Mouse (Mus musculus) CH12.LX (cell line): ENCODE measurements at regions not wholly inside any gene's neighbourhood (a gene's known extent, or its start where the extent isn't known, plus 50 kb on each side); places are given as distances from the start of the nearest gene placed in this dataset.

Experiments
- DNase-seq: peaks from one replicate; pipeline ENCODE4 v3.0.0-alpha.2; 2013; ENCODE audit errors: extremely low read depth
- H3K27ac ChIP-seq: 2 replicates; pipeline ENCODE4 v1.5.1; 2012; ENCODE audit warnings: low read depth, mild to moderate bottlenecking, control low read depth, moderate library complexity; ENCODE audit not compliant: insufficient read depth
- H3K27me3 ChIP-seq: replicated peaks from 2 replicates; pipeline ENCODE3; 2012; ENCODE audit warnings: inconsistent platforms
- H3K36me3 ChIP-seq, 2 experiments: replicated peaks in 1 of 2; 2 replicates each; pipeline versions ENCODE3 to v1.6.1; 2012; ENCODE audit warnings: inconsistent platforms in 1 of 2, low read length in 1 of 2, mild to moderate bottlenecking in 1 of 2, mixed read lengths in 1 of 2, moderate library complexity in 1 of 2; ENCODE audit not compliant: control insufficient read depth in 1 of 2, insufficient read depth in 1 of 2
- H3K4me1 ChIP-seq, 2 experiments: 2 replicates each; pipeline ENCODE4 v1.6.1; 2012; ENCODE audit warnings: inconsistent platforms in 1 of 2, moderate library complexity in 1 of 2; ENCODE audit not compliant: insufficient read depth in 2 of 2, control insufficient read depth in 1 of 2
- H3K4me2 ChIP-seq: 2 replicates; pipeline ENCODE4 v1.6.1; 2012; ENCODE audit warnings: low read depth, mild to moderate bottlenecking, control low read depth; ENCODE audit not compliant: poor library complexity, insufficient read depth, severe bottlenecking
- H3K4me3 ChIP-seq, 3 experiments: fragments of 150-350 bp in 1 of 3; sonication (generic) in 1 of 3; replicated peaks in 1 of 3; 2 replicates each; pipeline versions ENCODE3 to v1.5.1; 2011 to 2012; ENCODE audit warnings: low read depth in 2 of 3, low read length in 2 of 3, mild to moderate bottlenecking in 2 of 3, moderate library complexity in 2 of 3, control low read depth in 1 of 3, improper control_type of control experiment in 1 of 3, inconsistent platforms in 1 of 3, mixed read lengths in 1 of 3; ENCODE audit not compliant: poor library complexity in 1 of 3
- H3K79me2 ChIP-seq: replicated peaks from 2 replicates; pipeline ENCODE4 v1.6.1; 2012; ENCODE audit warnings: mild to moderate bottlenecking, moderate library complexity; ENCODE audit not compliant: control insufficient read depth, poor library complexity, insufficient read depth, severe bottlenecking; ENCODE audit errors: extremely low read depth
- H3K9ac ChIP-seq: 2 replicates; pipeline ENCODE4 v1.6.1; 2012; ENCODE audit warnings: low read depth, mild to moderate bottlenecking, control low read depth, moderate library complexity; ENCODE audit not compliant: insufficient read depth
- H3K9me3 ChIP-seq: replicated peaks from 2 replicates; pipeline ENCODE3; 2012; ENCODE audit warnings: low read length, inconsistent platforms, mixed read lengths
- CTCF ChIP-seq, 2 experiments: IDR thresholded peaks in 1 of 2; conservative IDR thresholded peaks in 1 of 2; 2 replicates each; pipeline ENCODE4 v1.5.1; 2011 to 2012; ENCODE audit warnings: low read depth in 2 of 2, low read length in 2 of 2, improper control_type of control experiment in 1 of 2, inconsistent platforms in 1 of 2, mild to moderate bottlenecking in 1 of 2, moderate library complexity in 1 of 2
- E2F4 ChIP-seq: IDR thresholded peaks from 2 replicates; pipeline ENCODE4 v1.6.1; 2011; ENCODE audit warnings: low read depth, low read length, improper control_type of control experiment; ENCODE audit not compliant: insufficient replicate concordance
- ELF1 ChIP-seq: IDR thresholded peaks from 2 replicates; pipeline ENCODE4 v1.6.1; 2014; ENCODE audit warnings: low read depth, mild to moderate bottlenecking, inconsistent platforms, low read length, improper control_type of control experiment
- GABPA ChIP-seq: IDR thresholded peaks from 2 replicates; pipeline ENCODE4 v1.6.1; 2012; ENCODE audit warnings: low read depth, low read length, improper control_type of control experiment, inconsistent platforms; ENCODE audit not compliant: insufficient replicate concordance
- HCFC1 ChIP-seq: IDR thresholded peaks from 2 replicates; pipeline ENCODE4 v1.6.1; 2012; ENCODE audit warnings: low read depth, mild to moderate bottlenecking, inconsistent platforms, low read length, improper control_type of control experiment
- IRF4 ChIP-seq: IDR thresholded peaks from 2 replicates; pipeline ENCODE4 v1.6.1; 2014; ENCODE audit warnings: low read depth, mild to moderate bottlenecking, inconsistent platforms, low read length, improper control_type of control experiment
- JUN ChIP-seq: IDR thresholded peaks from 2 replicates; pipeline ENCODE4 v1.6.1; 2011; ENCODE audit warnings: low read depth, mild to moderate bottlenecking, low read length, improper control_type of control experiment, moderate library complexity; ENCODE audit not compliant: insufficient read depth
- MAX ChIP-seq: IDR thresholded peaks from 2 replicates; pipeline ENCODE4 v1.6.1; 2011; ENCODE audit warnings: low read length, improper control_type of control experiment
- MAZ ChIP-seq: IDR thresholded peaks from 2 replicates; pipeline ENCODE4 v1.6.1; 2012; ENCODE audit warnings: low read depth, mild to moderate bottlenecking, inconsistent platforms, low read length, improper control_type of control experiment, moderate library complexity
- MEF2A ChIP-seq: IDR thresholded peaks from 2 replicates; pipeline ENCODE4 v1.6.1; 2014; ENCODE audit warnings: low read depth, mild to moderate bottlenecking, inconsistent platforms, low read length, improper control_type of control experiment, borderline replicate concordance
- MXI1 ChIP-seq: IDR thresholded peaks from 2 replicates; pipeline ENCODE4 v1.6.1; 2011; ENCODE audit warnings: mild to moderate bottlenecking, low read depth, low read length, improper control_type of control experiment
- NELFE ChIP-seq: IDR thresholded peaks from 2 replicates; pipeline ENCODE4 v1.6.1; 2011; ENCODE audit warnings: low read depth, low read length, improper control_type of control experiment
- PAX5 ChIP-seq: IDR thresholded peaks from 2 replicates; pipeline ENCODE4 v1.6.1; 2012; ENCODE audit warnings: low read length, inconsistent platforms, mixed read lengths
- POLR2A ChIP-seq: IDR thresholded peaks from 2 replicates; pipeline ENCODE4 v1.6.1; 2011; ENCODE audit warnings: low read depth, mild to moderate bottlenecking, improper control_type of control experiment, low read length
- SIN3A ChIP-seq: IDR thresholded peaks from 2 replicates; pipeline ENCODE4 v1.6.1; 2012; ENCODE audit warnings: low read length, improper control_type of control experiment, inconsistent platforms
- UBTF ChIP-seq: IDR thresholded peaks from 2 replicates; pipeline ENCODE4 v1.6.1; 2012; ENCODE audit warnings: low read depth, mild to moderate bottlenecking, inconsistent platforms, low read length, improper control_type of control experiment, moderate library complexity
- USF1 ChIP-seq: IDR thresholded peaks from 2 replicates; pipeline ENCODE4 v1.6.1; 2014; ENCODE audit warnings: low read depth, mild to moderate bottlenecking, inconsistent platforms, low read length, improper control_type of control experiment
- USF2 ChIP-seq: conservative IDR thresholded peaks from 2 replicates; pipeline ENCODE4 v1.6.1; 2011; ENCODE audit warnings: low read depth, low read length, improper control_type of control experiment
- ZC3H11A ChIP-seq: IDR thresholded peaks from 2 replicates; pipeline ENCODE4 v1.6.1; 2012; ENCODE audit warnings: low read depth, mild to moderate bottlenecking, inconsistent platforms, low read length, improper control_type of control experiment
- dilution Hi-C: fragments of 300-500 bp; cut with MboI; formaldehyde crosslinking; loops from 2 replicates; pipeline ENCODE4 v1.14.3; 2020; ENCODE audit warnings: low sequenced_read_pairs; ENCODE audit not compliant: extremely low pct_unique_long_range_greater_than_20kb, extremely low pct_ligation_motif_present
- in situ Hi-C: fragments of 300-500 bp; cut with MboI; formaldehyde crosslinking; loops from 3 replicates; pipeline ENCODE4 v1.14.3; 2019; ENCODE audit warnings: low sequenced_read_pairs, low pct_ligation_motif_present, low pct_unique_long_range_greater_than_20kb, mixed read lengths

DNA sequence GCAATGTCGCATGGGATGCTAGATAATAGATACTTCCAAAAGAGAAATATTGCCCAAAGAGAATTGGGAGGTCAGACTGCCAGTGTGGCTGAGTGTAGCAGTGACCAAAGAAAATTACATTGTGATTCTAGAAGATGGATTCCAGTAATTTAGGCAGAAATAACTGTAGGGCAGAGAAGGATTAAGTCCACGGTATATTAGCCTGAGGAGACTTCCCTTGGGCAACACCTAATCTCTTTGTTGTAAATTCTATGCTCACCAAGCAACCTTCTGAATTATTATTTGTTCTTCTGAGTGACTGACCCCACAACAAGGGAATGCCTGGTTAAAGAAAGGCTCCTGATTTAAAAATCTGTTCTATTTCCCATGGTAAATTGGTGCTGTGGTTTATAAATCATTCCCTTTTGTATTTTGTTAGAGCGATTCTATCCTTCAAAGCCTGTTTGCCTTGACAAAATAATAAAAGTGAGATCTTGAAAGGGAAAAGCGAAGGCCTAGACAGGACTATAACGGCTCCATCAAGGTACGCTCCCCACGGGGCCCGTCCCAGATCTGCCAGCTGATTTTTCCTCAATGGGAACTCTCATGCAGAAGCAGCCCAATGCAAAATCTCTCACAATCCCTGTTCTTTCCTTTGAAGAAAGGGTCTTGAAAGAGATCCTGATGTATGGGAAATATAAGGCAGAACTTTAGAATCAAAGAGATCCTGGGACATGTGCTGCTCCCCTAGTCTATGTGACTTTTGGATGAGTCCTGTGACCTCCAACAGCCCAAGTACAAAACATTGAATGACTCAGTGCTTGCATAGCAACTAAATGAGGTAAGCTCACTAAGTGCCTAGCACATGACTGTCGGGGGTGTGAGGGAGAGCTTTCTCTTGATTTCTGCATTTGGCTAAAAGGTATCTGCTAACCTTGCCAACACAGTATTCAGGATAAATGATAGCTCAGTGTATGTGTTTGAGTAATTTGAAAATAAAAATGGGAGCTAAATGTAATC is 90.6 kb upstream of the Map3k7 start:
- no peaks in the 10 kb centered on the region for H3K9me3 ChIP-seq
- H3K36me3 ChIP-seq, result no peaks in the 10 kb centered on the region
- H3K9ac ChIP-seq, result no peak overlapping the region
- TF ChIP-seq ZC3H11A, result no peak
- no peak for TF ChIP-seq MXI1
- TF ChIP-seq USF2, result no peak
- no peak for TF ChIP-seq POLR2A
- TF ChIP-seq SIN3A, result no peak
- TF ChIP-seq HCFC1, result no peak
- TF ChIP-seq IRF4, result no peak
- no peak for TF ChIP-seq CTCF (conservative IDR thresholded peaks at IDR 0.05 in 1 of 2, IDR thresholded peaks at IDR 0.05 in 1 of 2; ENCODE audit: low read depth in 2 of 2, low read length in 2 of 2)
- no peak for TF ChIP-seq MEF2A
- no peak for TF ChIP-seq USF1
- no peak for TF ChIP-seq GABPA
- no peak for TF ChIP-seq ELF1
- no peak for TF ChIP-seq UBTF
- no peak for TF ChIP-seq NELFE
- no peak for TF ChIP-seq MAX
- TF ChIP-seq, all 38 proteins: peak for 0
- in situ Hi-C loops, result no loop called here
- Histone ChIP-seq H3K4me2 (no peak overlapping the region), H3K27ac (no peak overlapping the region), H3K4me1 (no peaks in the 10 kb centered on the region), H3K27me3 (no peaks in the 10 kb centered on the region), H3K79me2 (no peaks in the 10 kb centered on the region), H3K4me3 (no peak overlapping the region)
- DNase-seq, result no peak
- dilution Hi-C loops, result no loop called here

DNA sequence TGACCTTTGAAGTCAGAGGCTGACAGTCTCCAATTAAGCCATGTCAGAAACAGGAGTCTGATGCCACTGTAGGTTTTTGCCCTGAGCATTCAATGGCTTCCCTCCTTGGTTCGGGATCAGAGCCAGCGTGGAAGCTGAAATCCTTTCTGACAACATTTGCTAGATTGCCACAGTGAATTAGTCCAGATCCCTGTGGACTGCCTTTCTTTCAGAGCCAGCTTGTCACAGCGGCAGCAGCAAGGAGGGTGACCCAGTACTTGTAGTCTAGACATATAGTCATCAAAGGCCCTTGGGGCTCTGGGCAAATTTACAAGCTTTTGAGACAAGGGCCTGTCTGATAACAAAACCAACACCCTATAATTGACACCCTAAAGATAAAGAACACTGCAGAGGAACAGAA is 86.5 kb upstream of the Map3k7 start:
- Histone ChIP-seq H3K4me3 (no peak overlapping the region), H3K4me2 (no peak overlapping the region), H3K36me3 (no peaks in the 10 kb centered on the region), H3K27me3 (no peaks in the 10 kb centered on the region), H3K9me3 (no peaks in the 10 kb centered on the region), H3K79me2 (no peaks in the 10 kb centered on the region), H3K9ac (no peak overlapping the region), H3K4me1 (peaks cover 3 to 4% of the 10 kb centered on the region in 2 experiments; a peak in 2 of 4 replicates), H3K27ac (no peak overlapping the region)
- no peak for DNase-seq
- dilution Hi-C loops (no loop called here), in situ Hi-C loops (no loop called here)
- TF ChIP-seq JUN (no peak), PAX5 (no peak), SIN3A (no peak), E2F4 (no peak), MXI1 (no peak), HCFC1 (no peak), MAZ (no peak)
